Mouse (Mus musculus) frontal cortex, postnatal 36 days (tissue): ENCODE measurements around the gene Adam19.

Experiments
- DNase-seq, 2 experiments: peaks; one replicate each; pipeline ENCODE4 v3.0.0; 2022; ENCODE audit warnings: low spot score in 2 of 2

Adam19 gene

GRCm38 (mm10) chr11:46054911-46055895 is 589 bp upstream of the Adam19 start:
- no peak for DNase-seq

- no peak for DNase-seq
Observed at GRCm38 (mm10) chr11:46056770-46057411, 1.1 kb downstream of the Adam19 start.

GRCm38 (mm10) chr11:46058011-46058410 is 2.2 kb downstream of the Adam19 start:
- DNase-seq: no peak

GRCm38 (mm10) chr11:46058916-46059315 is 3.1 kb downstream of the Adam19 start:
- DNase-seq: no peak

- no peak for DNase-seq
Observed at GRCm38 (mm10) chr11:46059887-46060650, 4.3 kb downstream of the Adam19 start.

- DNase-seq: no peak
Observed at GRCm38 (mm10) chr11:46060651-46061020, 4.8 kb downstream of the Adam19 start.

GRCm38 (mm10) chr11:46061776-46062445 is 6.1 kb downstream of the Adam19 start:
- DNase-seq: no peak

GRCm38 (mm10) chr11:46062569-46062968 is 6.8 kb downstream of the Adam19 start:
- DNase-seq: no peak

GRCm38 (mm10) chr11:46062993-46063731 is 7.4 kb downstream of the Adam19 start:
- DNase-seq: no peak

- DNase-seq: no peak
Observed at GRCm38 (mm10) chr11:46064767-46065166, 9.0 kb downstream of the Adam19 start.

GRCm38 (mm10) chr11:46065201-46066011 is 9.6 kb downstream of the Adam19 start:
- DNase-seq: no peak

- DNase-seq: no peak
Observed at GRCm38 (mm10) chr11:46067371-46068060, 11.7 kb downstream of the Adam19 start.

- no peak for DNase-seq
Observed at GRCm38 (mm10) chr11:46068756-46069407, 13.1 kb downstream of the Adam19 start.

GRCm38 (mm10) chr11:46069408-46070003 is 13.7 kb downstream of the Adam19 start:
- DNase-seq: no peak

- no peak for DNase-seq
Observed at GRCm38 (mm10) chr11:46070161-46070560, 14.4 kb downstream of the Adam19 start.

- DNase-seq: no peak
Observed at GRCm38 (mm10) chr11:46070789-46071188, 15.0 kb downstream of the Adam19 start.

GRCm38 (mm10) chr11:46072466-46073060 is 16.8 kb downstream of the Adam19 start:
- DNase-seq: no peak
